Mouse (Mus musculus) lung, embryonic 14.5 days (tissue): ENCODE measurements at regions not wholly inside any gene's neighbourhood (a gene's known extent, or its start where the extent isn't known, plus 50 kb on each side); places are given as distances from the start of the nearest gene placed in this dataset.
A peak's percentile ranks its signal among the peaks of the same experiment; 100 is the strongest.
"Not testable (repeated sequence)": the region's sequence is repeated elsewhere in the genome, so short reads cannot be mapped to it uniquely, and the experiment has no call there.

Source experiments
- ATAC-seq: fragments of 200-750 bp; cut with Nextera tagmentation; 2 replicates; pipeline ENCODE4 v1.8.0; 2017; ENCODE audit warnings: mild to moderate bottlenecking, moderate TSS enrichment, moderate library complexity; ENCODE audit not compliant: insufficient read depth
- DNase-seq: peaks from one replicate; pipeline ENCODE4 v3.0.0-alpha.2; 2015
- H3K27ac ChIP-seq: fragments of 300-500 bp; sonication (generic); 2 replicates; pipeline ENCODE4 v1.5.1; 2014; ENCODE audit warnings: low read depth, mild to moderate bottlenecking, moderate library complexity
- H3K27me3 ChIP-seq: fragments of 300-500 bp; sonication (generic); 2 replicates; pipeline ENCODE4 v1.6.1; 2014; ENCODE audit warnings: low read length, control low read depth; ENCODE audit not compliant: insufficient read depth
- H3K36me3 ChIP-seq: fragments of 300-500 bp; sonication (generic); 2 replicates; pipeline ENCODE4 v1.6.1; 2014; ENCODE audit warnings: control low read depth; ENCODE audit not compliant: insufficient read depth
- H3K4me1 ChIP-seq: fragments of 300-500 bp; sonication (generic); 2 replicates; pipeline ENCODE4 v1.6.1; 2014; ENCODE audit warnings: antibody characterized with exemption, control low read depth; ENCODE audit not compliant: insufficient read depth
- H3K4me2 ChIP-seq: fragments of 300-500 bp; sonication (generic); 2 replicates; pipeline ENCODE4 v1.6.1; 2014; ENCODE audit warnings: mild to moderate bottlenecking
- H3K4me3 ChIP-seq: fragments of 300-500 bp; sonication (generic); 2 replicates; pipeline ENCODE4 v1.5.1; 2014; ENCODE audit warnings: low read depth, low read length
- H3K9ac ChIP-seq: fragments of 300-500 bp; sonication (generic); 2 replicates; pipeline ENCODE4 v1.6.1; 2014
- H3K9me3 ChIP-seq: fragments of 300-500 bp; sonication (generic); 2 replicates; pipeline ENCODE4 v1.6.1; 2016; ENCODE audit warnings: low read depth, low read length, control low read depth
- CTCF ChIP-seq: IDR thresholded peaks from 2 replicates; pipeline ENCODE4 v1.5.1; 2016; ENCODE audit warnings: antibody characterized with exemption, low read depth
- WGBS: fragments of 180-500 bp; shearing (Covaris S2); extraction: QIAGEN DNeasy Blood & Tissue Kit; methylation state at CpG from one replicate; pipeline ENCODE4 v1.1.7; 2014; 5-methylcytosine and 5-hydroxymethylcytosine counted together

GRCm38 (mm10) chr8:88064414-88065110, 54.0 kb upstream of the Cnep1r1 start:
- H3K9me3 ChIP-seq = no peaks in the 10 kb centered on the region
- DNase-seq = no peak
- WGBS = 79% methylated on average over 13 of the region's 13 CpGs
- H3K36me3 ChIP-seq = no peaks in the 10 kb centered on the region
- no peak overlapping the region for H3K9ac ChIP-seq
- no peaks in the 10 kb centered on the region for H3K27me3 ChIP-seq
- TF ChIP-seq CTCF = no peak
- H3K4me3 ChIP-seq = no peak overlapping the region
- H3K4me1 ChIP-seq = no peaks in the 10 kb centered on the region
- H3K4me2 ChIP-seq = no peak overlapping the region
- no peak overlapping the region for H3K27ac ChIP-seq
- ATAC-seq = no peak

- not testable (repeated sequence) for H3K4me2 ChIP-seq, H3K27ac ChIP-seq, H3K4me1 ChIP-seq, DNase-seq, H3K36me3 ChIP-seq, ATAC-seq, H3K27me3 ChIP-seq, H3K9ac ChIP-seq, H3K9me3 ChIP-seq, H3K4me3 ChIP-seq
- WGBS = 79% methylated on average over 1 of the region's 1 CpGs
Observed at GRCm38 (mm10) chr8:88059107-88059506, 59.5 kb upstream of the Cnep1r1 start.

GRCm38 (mm10) chr8:88057686-88058234, 60.8 kb upstream of the Cnep1r1 start:
- DNase-seq (no peak), ATAC-seq (no peak)
- no peak for TF ChIP-seq CTCF
- no peaks in the 10 kb centered on the region for H3K27me3 ChIP-seq
- no peak overlapping the region for H3K27ac ChIP-seq
- WGBS = 86% methylated on average over 7 of the region's 7 CpGs
- H3K4me2 ChIP-seq = no peak overlapping the region
- H3K4me1 ChIP-seq = no peaks in the 10 kb centered on the region
- H3K9me3 ChIP-seq = no peaks in the 10 kb centered on the region
- H3K36me3 ChIP-seq = no peaks in the 10 kb centered on the region
- no peak overlapping the region for H3K9ac ChIP-seq
- no peak overlapping the region for H3K4me3 ChIP-seq

GRCm38 (mm10) chr8:88050651-88051050, 67.9 kb upstream of the Cnep1r1 start:
- TF ChIP-seq CTCF = no peak
- H3K9ac ChIP-seq = no peak overlapping the region
- DNase-seq = peak; percentile 68
- no peaks in the 10 kb centered on the region for H3K4me1 ChIP-seq
- H3K27me3 ChIP-seq = no peaks in the 10 kb centered on the region
- H3K9me3 ChIP-seq = no peaks in the 10 kb centered on the region
- no peak overlapping the region for H3K27ac ChIP-seq
- H3K4me2 ChIP-seq = no peak overlapping the region
- no peaks in the 10 kb centered on the region for H3K36me3 ChIP-seq
- WGBS = 30% methylated on average over 10 of the region's 10 CpGs
- H3K4me3 ChIP-seq = no peak overlapping the region
- peak; percentile 74; the same call in 1 of the 2 replicates for ATAC-seq

- WGBS = 58% methylated on average over 5 of the region's 5 CpGs
- peak; percentile 41 for DNase-seq
- ATAC-seq = no peak
Observed at GRCm38 (mm10) chr8:88049091-88049490, 69.5 kb upstream of the Cnep1r1 start.

GRCm38 (mm10) chr8:88045995-88046394, 72.6 kb upstream of the Cnep1r1 start:
- no peak overlapping the region for H3K4me3 ChIP-seq
- H3K27ac ChIP-seq = no peak overlapping the region
- no peak for TF ChIP-seq CTCF
- no peak for ATAC-seq
- no peaks in the 10 kb centered on the region for H3K36me3 ChIP-seq
- DNase-seq = no peak
- H3K9me3 ChIP-seq = no peaks in the 10 kb centered on the region
- 62% methylated on average over 4 of the region's 4 CpGs for WGBS
- H3K4me2 ChIP-seq = no peak overlapping the region
- H3K9ac ChIP-seq = no peak overlapping the region
- no peaks in the 10 kb centered on the region for H3K27me3 ChIP-seq
- no peaks in the 10 kb centered on the region for H3K4me1 ChIP-seq

More at GRCm38 (mm10) chr8:88049091-88049490, 69.5 kb upstream of the Cnep1r1 start:
- Histone ChIP-seq H3K27ac (no peak overlapping the region), H3K36me3 (no peaks in the 10 kb centered on the region), H3K27me3 (no peaks in the 10 kb centered on the region), H3K9me3 (no peaks in the 10 kb centered on the region), H3K4me2 (no peak overlapping the region), H3K4me3 (no peak overlapping the region), H3K4me1 (no peaks in the 10 kb centered on the region), H3K9ac (no peak overlapping the region)
- TF ChIP-seq CTCF = no peak

GRCm38 (mm10) chr8:88039286-88039685, 79.3 kb upstream of the Cnep1r1 start:
- Histone ChIP-seq H3K9me3 (no peaks in the 10 kb centered on the region), H3K9ac (no peak overlapping the region), H3K36me3 (no peaks in the 10 kb centered on the region), H3K4me1 (no peaks in the 10 kb centered on the region), H3K27ac (no peak overlapping the region), H3K27me3 (no peaks in the 10 kb centered on the region), H3K4me3 (no peak overlapping the region), H3K4me2 (no peak overlapping the region)
- DNase-seq (peak; percentile 24), ATAC-seq (no peak)
- 17% methylated on average over 6 of the region's 6 CpGs for WGBS
- no peak for TF ChIP-seq CTCF
